Mouse (Mus musculus): ENCODE data around the gene Pde4c. TPM values are rescaled to one million over a fixed set of nuclear protein-coding genes. Genes with fewer than 3 reads are reported as not detected.

The Pde4c gene
- total RNA-seq, 2 experiments from 2014 or later, result 0.51 to 0.64 TPM

- DNase-seq (ENCODE audit: low spot score in 2 of 2), result no peak
These were observed 63.5 kb downstream of the Pde4c start for GRCm38 (mm10) chr8:70787051-70787445.

DNA sequence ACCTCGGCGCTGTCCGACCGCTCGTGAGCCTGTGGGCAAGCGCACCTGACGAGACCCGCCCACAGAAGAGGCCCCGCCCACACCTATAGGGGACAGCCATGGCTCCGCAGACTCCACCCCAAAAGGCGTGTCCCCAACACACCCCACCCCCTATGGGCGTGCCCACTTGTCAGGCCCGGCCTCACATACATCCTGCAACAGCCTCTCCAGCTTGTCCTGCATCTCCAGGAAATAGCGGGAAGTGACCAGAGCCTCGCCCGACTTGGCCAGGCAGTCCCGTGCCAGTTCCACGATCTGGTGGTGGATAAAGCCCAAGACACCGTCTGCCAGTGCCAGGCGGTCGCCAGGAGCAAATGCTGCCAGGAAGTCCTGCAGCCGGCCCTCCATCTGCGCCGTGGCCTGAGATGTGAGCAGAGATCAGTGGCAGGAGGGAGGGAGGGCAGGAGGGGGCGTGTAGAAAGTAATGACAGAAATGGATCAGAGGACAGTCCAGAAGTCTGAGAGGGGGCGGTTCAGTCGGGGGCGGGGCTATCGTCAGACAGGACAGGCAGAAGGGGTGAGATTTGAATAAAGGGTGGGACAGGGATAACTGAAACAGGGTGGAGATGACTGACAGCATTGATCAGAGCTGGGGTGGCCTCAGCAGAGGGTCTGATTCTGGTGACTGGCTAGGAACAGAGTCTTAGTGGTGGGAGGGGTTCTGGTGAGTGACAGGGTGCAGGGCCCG lies 64.6 kb downstream of the Pde4c start:
- DNase-seq (ENCODE audit: low spot score in 2 of 2), result no peak

DNA sequence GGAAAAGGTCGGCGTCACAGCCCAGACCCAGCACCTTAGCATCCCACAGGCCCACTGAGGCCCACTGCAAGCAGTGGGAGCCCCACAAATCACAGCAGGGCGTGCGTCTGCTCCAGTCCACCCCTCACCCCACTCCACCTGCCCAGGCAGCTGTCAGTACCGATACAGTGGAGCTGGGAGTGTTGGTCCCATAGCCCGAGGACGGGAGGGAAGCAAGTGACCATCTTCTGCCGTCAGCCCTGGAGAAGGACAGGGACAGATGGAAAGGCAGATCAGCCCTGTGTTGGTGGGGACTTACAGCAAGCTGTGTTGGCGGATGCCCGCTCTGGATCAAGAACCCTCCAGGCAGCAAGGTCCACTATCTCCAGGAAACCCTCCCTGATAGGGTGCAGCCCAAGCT lies 65.5 kb downstream of the Pde4c start:
- DNase-seq (ENCODE audit: low spot score in 2 of 2), result no peak

DNA sequence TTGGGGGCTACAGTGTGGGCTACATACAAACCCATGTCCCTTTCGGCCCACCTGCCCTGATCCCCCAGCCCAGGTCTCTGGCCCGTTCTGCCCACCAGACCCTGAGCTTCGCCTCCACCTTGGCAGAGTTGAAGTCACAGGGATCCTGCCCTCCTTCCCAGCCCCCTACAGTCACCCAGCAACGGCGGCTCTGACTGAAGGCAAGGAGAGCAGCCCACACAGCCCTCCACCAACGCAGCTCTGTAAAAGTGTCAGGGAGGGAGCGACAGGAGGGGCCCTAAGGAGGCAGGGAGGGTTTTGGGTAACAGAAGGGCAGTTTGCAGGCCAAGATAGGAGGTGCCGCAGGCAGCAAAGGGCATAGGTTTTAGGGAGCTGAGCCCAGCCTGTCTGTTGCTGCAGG lies 67.3 kb downstream of the Pde4c start:
- peak in 1 of 2 experiments; percentile 36 for DNase-seq (ENCODE audit: low spot score in 2 of 2)

DNA sequence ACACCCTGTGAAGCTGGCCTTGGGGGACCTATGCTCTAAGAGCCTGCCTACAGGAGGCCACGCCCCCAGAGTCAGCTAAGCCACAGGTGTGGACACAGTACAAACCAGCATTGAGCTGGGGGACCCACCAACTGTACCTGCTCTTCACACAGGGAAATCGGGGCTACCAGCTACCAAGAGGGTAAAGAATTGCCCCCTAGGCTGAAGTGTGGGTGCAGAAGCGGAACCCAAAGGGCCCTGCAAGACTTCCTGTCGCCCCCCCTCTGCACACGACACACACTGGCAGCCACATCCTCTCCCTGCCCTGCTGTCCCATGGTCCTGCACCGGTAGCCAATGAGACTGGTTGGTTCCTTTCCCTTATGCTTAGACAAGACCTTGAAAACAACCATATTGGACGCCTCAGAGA lies 67.8 kb downstream of the Pde4c start:
- peak in 1 of 2 experiments; percentile 55 for DNase-seq (ENCODE audit: low spot score in 2 of 2)

DNA sequence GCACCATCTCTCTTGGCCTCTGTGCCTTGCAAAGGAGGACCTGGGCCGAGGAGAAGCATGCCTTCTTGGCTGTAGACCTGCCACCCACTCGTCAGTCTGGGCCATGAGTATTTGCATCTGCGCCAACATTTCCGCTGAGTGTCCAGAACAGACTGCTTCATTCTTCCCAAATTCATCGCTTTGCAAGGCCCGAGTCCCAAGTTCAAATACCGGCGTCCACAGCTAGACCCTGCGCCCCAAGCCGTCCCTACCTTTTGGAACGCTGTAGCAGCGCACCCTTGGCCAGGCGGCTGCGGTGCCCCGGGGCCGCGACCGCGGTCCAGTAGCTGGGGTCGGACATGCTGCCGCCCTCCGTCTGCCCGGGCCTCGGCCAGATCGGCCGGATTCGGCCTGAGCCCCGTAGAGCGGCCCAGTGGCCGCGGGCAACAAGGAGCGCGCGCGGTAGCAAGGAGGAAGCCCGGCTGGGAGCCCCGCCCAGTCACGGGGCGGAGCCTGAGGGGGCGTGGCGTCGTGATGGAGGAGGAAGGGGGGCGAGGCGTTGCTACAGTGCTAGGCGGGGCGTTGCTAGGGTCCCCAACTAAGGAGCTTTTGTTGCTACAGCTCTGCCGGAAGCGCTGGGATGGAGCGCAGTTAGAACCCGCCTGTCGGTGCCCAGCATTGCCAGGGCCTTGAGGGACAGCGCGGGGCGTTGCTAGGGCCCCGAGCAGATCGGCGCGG lies 68.6 kb downstream of the Pde4c start:
- DNase-seq (ENCODE audit: low spot score in 2 of 2), result peak; percentile 99

DNA sequence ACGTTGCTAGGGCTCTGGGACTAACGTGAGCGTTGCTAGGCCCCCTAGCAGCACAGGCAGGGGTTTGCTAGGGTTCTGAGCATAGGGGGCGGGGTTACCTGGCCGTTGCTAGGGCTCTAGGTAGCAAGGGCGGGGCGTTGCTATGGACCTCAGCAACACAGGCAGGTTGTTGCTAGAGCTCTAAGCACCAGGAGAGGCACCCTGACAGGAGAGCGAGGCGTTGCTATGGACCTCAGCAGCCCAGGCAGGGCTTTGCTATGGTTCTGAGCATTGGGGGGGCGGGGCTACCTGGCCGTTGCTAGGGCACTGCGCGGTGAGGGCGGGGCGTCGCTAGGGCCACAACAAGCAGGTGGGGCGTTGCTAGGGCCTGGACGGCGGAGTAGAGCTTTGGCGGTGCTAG lies 69.2 kb downstream of the Pde4c start:
- DNase-seq (ENCODE audit: low spot score in 2 of 2), result no peak

- DNase-seq (ENCODE audit: low spot score in 2 of 2), result no peak
These were observed 70.7 kb downstream of the Pde4c start for GRCm38 (mm10) chr8:70794215-70794614.

GRCm38 (mm10) chr8:70795370-70795769 lies 71.8 kb downstream of the Pde4c start:
- no peak for DNase-seq (ENCODE audit: low spot score in 2 of 2)

DNA sequence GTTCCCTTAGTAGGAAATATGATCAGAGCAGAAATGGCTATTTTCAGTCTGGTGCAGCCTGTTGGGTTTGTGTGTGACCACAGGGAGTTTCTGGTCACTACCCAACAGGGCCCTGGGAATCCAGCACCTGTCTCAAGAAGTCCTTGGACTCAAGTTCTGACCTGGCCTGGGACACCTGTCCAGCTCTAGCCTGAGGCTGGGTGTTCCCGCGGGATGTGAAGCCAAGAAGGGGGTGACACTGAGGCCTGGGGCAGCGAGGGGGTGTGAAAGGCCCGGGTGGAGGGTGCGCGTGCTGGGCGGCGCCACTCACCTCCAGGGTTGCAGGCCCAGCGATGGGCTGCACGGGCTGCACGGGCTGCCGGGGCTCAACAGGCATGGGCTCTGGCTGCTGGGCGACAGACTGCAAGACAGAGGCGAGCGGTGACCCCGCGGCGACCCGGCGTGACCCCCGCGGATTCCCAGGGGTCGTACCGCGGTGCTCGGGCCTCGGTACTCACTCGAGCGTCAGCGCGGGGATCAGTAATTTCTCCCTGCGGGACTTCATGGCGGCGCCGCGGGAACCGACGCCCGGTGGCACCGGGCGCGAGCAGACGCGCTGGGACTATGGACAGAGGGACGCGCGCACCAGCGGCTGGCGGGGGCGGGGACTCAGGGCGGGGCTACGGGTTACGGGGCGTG lies 73.0 kb downstream of the Pde4c start:
- DNase-seq (ENCODE audit: low spot score in 2 of 2), result no peak

- DNase-seq (ENCODE audit: low spot score in 2 of 2), result peak; percentile 84 to 89
These were observed 73.9 kb downstream of the Pde4c start for GRCm38 (mm10) chr8:70797081-70798070.

GRCm38 (mm10) chr8:70798281-70798680 lies 74.8 kb downstream of the Pde4c start:
- DNase-seq (ENCODE audit: low spot score in 2 of 2), result peak in 1 of 2 experiments; percentile 67

DNA sequence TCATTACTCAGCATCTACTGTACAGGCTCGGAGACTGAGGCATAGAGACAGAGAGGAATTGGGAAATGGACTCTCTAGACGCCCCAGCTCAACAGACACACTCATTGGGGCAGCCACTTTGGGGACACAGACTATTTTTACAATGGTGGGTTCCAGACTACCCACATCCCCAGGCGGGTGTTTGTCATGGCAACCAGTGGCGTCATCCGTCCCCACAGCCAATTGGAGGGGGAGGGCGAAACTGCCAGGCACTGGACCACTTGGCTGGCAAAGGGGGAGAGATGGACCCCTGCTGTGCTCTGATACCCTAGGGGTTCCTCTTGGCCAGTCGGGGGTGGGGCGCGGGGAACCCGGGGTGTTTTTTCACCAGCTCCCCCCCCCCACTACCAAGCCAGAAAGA lies 77.1 kb downstream of the Pde4c start:
- DNase-seq (ENCODE audit: low spot score in 2 of 2), result no peak

Small RNA genes lying within 50 kb of the gene (microRNA-seq; reads per million reads assigned to microRNA genes)
- gene Mir7240, result 16.3 to 21.4 reads per million in 2 experiments

Other genes starting within 250 kb of the Pde4c start
- 10 to 100 TPM; 35.6 to 38.4 TPM for gene Klhl26, start 246.8 kb upstream of the Pde4c start, total RNA-seq (2021)
- gene Tmem59l, start 236.4 kb upstream of the Pde4c start, total RNA-seq (2021), result 100 to 1,000 TPM; 174 to 175 TPM
- 10 to 100 TPM; 21.3 to 22.0 TPM for gene Crlf1, start 230.6 kb upstream of the Pde4c start, total RNA-seq (2021)
- gene Rex1bd, start 217.0 kb upstream of the Pde4c start, total RNA-seq (2021), result 100 to 1,000 TPM in 1 of 2 experiments, 10 to 100 TPM in 1; 97.8 to 106 TPM
- 1,000 to 10,000 TPM in 1 of 2 experiments, 100 to 1,000 TPM in 1; 916 to 1,148 TPM for gene Uba52, start 212.9 kb upstream of the Pde4c start, total RNA-seq (2021)
- gene Fkbp8, start 196.0 kb upstream of the Pde4c start, total RNA-seq (2021), result 100 to 1,000 TPM; 337 to 361 TPM
- 10 to 100 TPM; 33.1 to 35.3 TPM for gene Kxd1, start 195.8 kb upstream of the Pde4c start, total RNA-seq (2021)
- 10 to 100 TPM; 15.8 to 16.4 TPM for gene Ell, start 184.3 kb upstream of the Pde4c start, total RNA-seq (2021)
- gene Isyna1, start 129.3 kb upstream of the Pde4c start, total RNA-seq (2021), result 10 to 100 TPM; 56.5 to 57.8 TPM
- gene Ssbp4, start 114.8 kb upstream of the Pde4c start, total RNA-seq (2021), result 100 to 1,000 TPM; 225 to 240 TPM
- gene Lrrc25, start 107.6 kb upstream of the Pde4c start, total RNA-seq (2021), result 1 to 10 TPM in 1 of 2 experiments, under 1 TPM in 1; 0.96 to 2.3 TPM
- not detected for gene Gdf15, start 91.3 kb upstream of the Pde4c start, total RNA-seq (2021)
- 10 to 100 TPM; 25.8 to 31.9 TPM for gene Pgpep1, start 63.3 kb upstream of the Pde4c start, total RNA-seq (2021)
- gene Lsm4, start 50.5 kb upstream of the Pde4c start, total RNA-seq (2021), result 10 to 100 TPM; 72.3 to 76.5 TPM
- gene Jund, start 24.8 kb upstream of the Pde4c start, total RNA-seq (2021), result 100 to 1,000 TPM; 166 to 187 TPM
- under 1 TPM in 1 of 2 experiments, not detected in 1; 0.07 TPM for gene Iqcn, start 20.3 kb upstream of the Pde4c start, total RNA-seq (2021)
- gene Gm3336, start 5.2 kb upstream of the Pde4c start, total RNA-seq (2021), result not detected
- 100 to 1,000 TPM; 584 to 714 TPM for gene Rab3a, start 31.0 kb downstream of the Pde4c start, total RNA-seq (2021)
- 10 to 100 TPM; 45.3 to 49.9 TPM for gene Mpv17l2, start 37.2 kb downstream of the Pde4c start, total RNA-seq (2021)
- gene Pik3r2, start 53.0 kb downstream of the Pde4c start, total RNA-seq (2021), result 100 to 1,000 TPM; 170 to 174 TPM
- 100 to 1,000 TPM; 179 to 186 TPM for gene Mast3, start 81.3 kb downstream of the Pde4c start, total RNA-seq (2021)
- gene Il12rb1, start 84.7 kb downstream of the Pde4c start, total RNA-seq (2021), result under 1 TPM; 0.30 to 0.38 TPM
- 10 to 100 TPM; 15.7 to 18.1 TPM for gene Arrdc2, start 116.0 kb downstream of the Pde4c start, total RNA-seq (2021)
- 10 to 100 TPM; 25.3 to 28.3 TPM for gene Kcnn1, start 139.5 kb downstream of the Pde4c start, total RNA-seq (2021)
- gene Ccdc124, start 150.2 kb downstream of the Pde4c start, total RNA-seq (2021), result 100 to 1,000 TPM in 1 of 2 experiments, 10 to 100 TPM in 1; 97.6 to 108 TPM
- 1 to 10 TPM; 5.2 to 6.9 TPM for gene Slc5a5, start 169.0 kb downstream of the Pde4c start, total RNA-seq (2021)
- 100 to 1,000 TPM; 832 to 857 TPM for gene Rpl18a, start 173.7 kb downstream of the Pde4c start, total RNA-seq (2021)
- 100 to 1,000 TPM in 1 of 2 experiments, 10 to 100 TPM in 1; 75.1 to 101 TPM for gene Map1s, start 182.2 kb downstream of the Pde4c start, total RNA-seq (2021)